Mouse (Mus musculus) neural tube, embryonic 12.5 days (tissue): ENCODE data around the gene Tanc1. TPM values are rescaled to one million over a fixed set of nuclear protein-coding genes. Genes with fewer than 3 reads are reported as not detected.

ENCODE experiments used
- ATAC-seq: fragments of 200-750 bp; cut with Nextera tagmentation; 2 replicates; pipeline ENCODE4 v1.8.0; 2017; ENCODE audit warnings: low read depth, mild to moderate bottlenecking, moderate TSS enrichment, moderate library complexity; ENCODE audit not compliant: low FRiP score
- H3K27ac ChIP-seq: fragments of 300-500 bp; sonication (generic); 2 replicates; pipeline ENCODE4 v1.5.1; 2016
- H3K27me3 ChIP-seq: fragments of 300-500 bp; sonication (generic); replicated peaks from 2 replicates; pipeline ENCODE4 v1.6.1; 2016; ENCODE audit warnings: mild to moderate bottlenecking
- H3K36me3 ChIP-seq: fragments of 300-500 bp; sonication (generic); 2 replicates; pipeline ENCODE4 v1.6.1; 2016; ENCODE audit warnings: mild to moderate bottlenecking
- H3K4me1 ChIP-seq: fragments of 300-500 bp; sonication (generic); 2 replicates; pipeline ENCODE4 v1.6.1; 2016
- H3K4me2 ChIP-seq: fragments of 300-500 bp; sonication (generic); replicated peaks from 2 replicates; pipeline ENCODE4 v1.6.1; 2016; ENCODE audit warnings: mild to moderate bottlenecking
- H3K4me3 ChIP-seq: fragments of 300-500 bp; sonication (generic); 2 replicates; pipeline ENCODE4 v1.5.1; 2016
- H3K9ac ChIP-seq: fragments of 300-500 bp; sonication (generic); 2 replicates; pipeline ENCODE4 v1.6.1; 2016; ENCODE audit warnings: mild to moderate bottlenecking
- H3K9me3 ChIP-seq: fragments of 300-500 bp; sonication (generic); 2 replicates; pipeline ENCODE4 v1.6.1; 2016; ENCODE audit warnings: mild to moderate bottlenecking
- WGBS: fragments of 180-500 bp; shearing (Covaris S2); methylation state at CpG from one replicate; pipeline ENCODE4 v1.1.7; 2016; 5-methylcytosine and 5-hydroxymethylcytosine counted together
- polyA plus RNA-seq: library from polyadenylated mRNA; unstranded; fragments of >200 nt; fragmentation: Nextera tagmentation; extraction: Ambion mirVana; gene quantifications from 2 replicates; pipeline ENCODE4 v1.2.1, GENCODE M21; 2016

Tanc1 gene
- polyA plus RNA-seq, 1 experiment from 2014 or later: 15.9 TPM

GRCm38 (mm10) chr2:59616890-59617289 lies 5.0 kb downstream of the Tanc1 start:
- Histone ChIP-seq H3K36me3 (no peaks in the 10 kb centered on the region), H3K27me3 (no peaks in the 10 kb centered on the region), H3K9me3 (no peaks in the 10 kb centered on the region), H3K4me3 (no peak overlapping the region), H3K27ac (no peak overlapping the region), H3K9ac (no peak overlapping the region), H3K4me1 (peaks cover 14% of the 10 kb centered on the region), H3K4me2 (no peak overlapping the region)
- WGBS: 80% methylated on average over 2 of the region's 2 CpGs
- ATAC-seq: no peak

DNA sequence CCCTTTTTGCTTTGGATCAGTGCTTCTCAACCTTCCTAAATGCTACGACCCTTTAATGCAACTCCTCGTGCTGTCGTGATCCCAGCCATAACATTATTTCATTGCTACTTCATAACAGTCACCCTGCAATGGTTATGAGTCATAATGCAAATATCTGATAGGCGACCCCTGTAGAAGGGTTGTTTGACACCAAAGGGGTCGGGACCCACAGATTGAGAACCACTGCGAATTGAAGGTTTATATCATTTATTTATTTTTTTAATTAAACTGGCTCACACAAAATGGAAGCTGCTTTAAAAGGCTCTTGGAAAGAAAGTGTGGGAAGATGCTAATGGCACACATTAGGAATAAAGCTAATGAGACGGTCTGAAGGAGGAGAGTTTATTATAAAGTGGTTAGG lies 7.2 kb downstream of the Tanc1 start:
- no peaks in the 10 kb centered on the region for H3K36me3 ChIP-seq
- H3K4me3 ChIP-seq: no peak overlapping the region
- H3K9me3 ChIP-seq: no peaks in the 10 kb centered on the region
- 89% methylated on average over 7 of the region's 7 CpGs for WGBS
- no peak overlapping the region for H3K27ac ChIP-seq
- peaks cover 1% of the 10 kb centered on the region; the same call in 1 of the 2 replicates for H3K4me1 ChIP-seq
- no peak for ATAC-seq
- H3K9ac ChIP-seq: no peak overlapping the region
- no peak overlapping the region for H3K4me2 ChIP-seq
- H3K27me3 ChIP-seq: no peaks in the 10 kb centered on the region

DNA sequence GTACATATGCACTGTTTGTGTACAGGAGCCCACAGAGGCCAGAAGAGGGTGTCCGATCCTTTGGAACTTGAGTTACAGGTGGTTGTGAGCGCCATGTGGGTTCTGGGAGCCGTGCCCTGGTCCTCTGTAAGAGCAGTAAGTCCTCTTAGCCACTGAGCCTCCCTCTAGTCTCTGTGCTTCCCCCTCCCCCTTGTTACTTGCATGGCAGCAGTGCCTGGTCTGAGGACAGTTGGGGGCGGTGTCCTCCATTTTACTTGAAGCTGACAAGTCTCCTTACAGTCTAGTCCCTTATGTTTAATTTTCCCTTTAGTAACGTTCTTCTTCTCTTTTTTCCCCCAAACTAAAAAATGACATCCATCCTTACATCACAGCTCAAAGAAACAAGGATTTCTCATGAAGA lies 8.8 kb downstream of the Tanc1 start:
- Histone ChIP-seq H3K9me3 (no peaks in the 10 kb centered on the region), H3K9ac (no peak overlapping the region), H3K4me1 (no peaks in the 10 kb centered on the region), H3K27me3 (no peaks in the 10 kb centered on the region), H3K4me2 (no peak overlapping the region), H3K36me3 (no peaks in the 10 kb centered on the region), H3K27ac (no peak overlapping the region), H3K4me3 (no peak overlapping the region)
- 90% methylated on average over 5 of the region's 5 CpGs for WGBS
- ATAC-seq: no peak

- 63% methylated on average over 6 of the region's 6 CpGs for WGBS
Observed at GRCm38 (mm10) chr2:59622514-59623139, 10.8 kb downstream of the Tanc1 start.

DNA sequence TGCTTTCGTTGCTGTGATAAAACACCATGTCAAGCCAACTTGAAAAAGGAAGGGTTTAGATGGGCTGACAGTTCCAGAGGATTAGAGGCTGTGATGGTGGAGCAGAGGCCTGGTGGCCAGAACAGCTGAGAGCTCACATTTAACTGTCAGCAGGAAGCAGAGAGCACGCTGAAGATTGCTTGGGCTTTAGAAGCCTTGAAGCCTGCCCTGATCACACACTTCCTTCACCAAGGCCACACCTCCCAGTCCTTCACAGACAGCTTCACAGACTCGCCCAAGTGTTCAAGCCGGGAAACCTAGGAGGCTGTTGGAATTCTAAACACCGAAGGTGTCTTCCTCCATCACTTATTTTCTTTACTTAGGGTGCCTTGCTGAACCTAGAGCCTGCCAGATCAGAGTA lies 12.0 kb downstream of the Tanc1 start:
- H3K27me3 ChIP-seq: no peaks in the 10 kb centered on the region
- no peak for ATAC-seq

More at GRCm38 (mm10) chr2:59622514-59623139, 10.8 kb downstream of the Tanc1 start:
- Histone ChIP-seq H3K4me2 (no peak overlapping the region), H3K27ac (no peak overlapping the region), H3K4me1 (0 out of 2 replicates have a peak, but pooled peaks cover 3% of the 10 kb centered on the region), H3K9me3 (no peaks in the 10 kb centered on the region), H3K4me3 (no peak overlapping the region), H3K36me3 (no peaks in the 10 kb centered on the region), H3K9ac (no peak overlapping the region), H3K27me3 (no peaks in the 10 kb centered on the region)
- no peak for ATAC-seq

DNA sequence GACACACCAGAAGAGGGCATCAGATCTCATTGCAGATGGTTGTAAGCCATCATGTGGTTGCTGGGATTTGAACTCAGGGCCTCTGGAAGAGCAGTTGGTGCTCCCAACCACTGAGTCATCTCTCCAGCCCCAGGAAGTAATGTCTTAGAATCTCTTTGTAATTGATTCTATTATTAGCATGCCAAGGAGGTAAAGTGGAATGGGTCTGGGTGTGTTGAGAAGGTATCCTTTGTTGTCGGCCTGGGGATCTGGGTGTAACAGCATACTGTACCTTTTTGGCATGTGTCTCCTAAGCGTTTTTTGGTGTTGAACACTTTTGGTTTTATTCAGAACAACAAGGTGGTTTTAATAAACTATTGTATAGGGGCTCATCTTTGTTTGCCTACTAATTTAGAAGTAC lies 13.6 kb downstream of the Tanc1 start:
- H3K27me3 ChIP-seq: no peaks in the 10 kb centered on the region
- 91% methylated on average over 2 of the region's 2 CpGs for WGBS
- no peak overlapping the region for H3K27ac ChIP-seq
- H3K9ac ChIP-seq: no peak overlapping the region
- no peak overlapping the region for H3K4me3 ChIP-seq
- H3K36me3 ChIP-seq: no peaks in the 10 kb centered on the region
- peaks cover 8% of the 10 kb centered on the region; the same call in 1 of the 2 replicates for H3K4me1 ChIP-seq
- ATAC-seq: no peak
- H3K9me3 ChIP-seq: no peaks in the 10 kb centered on the region
- H3K4me2 ChIP-seq: no peak overlapping the region

More for the DNA sequence above, 12.0 kb downstream of the Tanc1 start:
- Histone ChIP-seq H3K4me3 (no peak overlapping the region), H3K9ac (no peak overlapping the region), H3K36me3 (no peaks in the 10 kb centered on the region), H3K27ac (no peak overlapping the region), H3K4me2 (no peak overlapping the region), H3K4me1 (peaks cover 8% of the 10 kb centered on the region; the same call in 1 of the 2 replicates), H3K9me3 (no peaks in the 10 kb centered on the region)
- 73% methylated on average over 5 of the region's 5 CpGs for WGBS

GRCm38 (mm10) chr2:59625927-59626326 lies 14.1 kb downstream of the Tanc1 start:
- no peak for ATAC-seq
- Histone ChIP-seq H3K9ac (no peak overlapping the region), H3K4me2 (no peak overlapping the region), H3K4me3 (no peak overlapping the region), H3K27ac (no peak overlapping the region), H3K27me3 (no peaks in the 10 kb centered on the region), H3K4me1 (peaks cover 8% of the 10 kb centered on the region; the same call in 1 of the 2 replicates), H3K9me3 (no peaks in the 10 kb centered on the region), H3K36me3 (no peaks in the 10 kb centered on the region)
- WGBS: 78% methylated on average over 8 of the region's 8 CpGs

- ATAC-seq: no peak
- H3K9ac ChIP-seq: no peak overlapping the region
- 79% methylated on average over 3 of the region's 3 CpGs for WGBS
Observed at GRCm38 (mm10) chr2:59626422-59626821, 14.6 kb downstream of the Tanc1 start.

DNA sequence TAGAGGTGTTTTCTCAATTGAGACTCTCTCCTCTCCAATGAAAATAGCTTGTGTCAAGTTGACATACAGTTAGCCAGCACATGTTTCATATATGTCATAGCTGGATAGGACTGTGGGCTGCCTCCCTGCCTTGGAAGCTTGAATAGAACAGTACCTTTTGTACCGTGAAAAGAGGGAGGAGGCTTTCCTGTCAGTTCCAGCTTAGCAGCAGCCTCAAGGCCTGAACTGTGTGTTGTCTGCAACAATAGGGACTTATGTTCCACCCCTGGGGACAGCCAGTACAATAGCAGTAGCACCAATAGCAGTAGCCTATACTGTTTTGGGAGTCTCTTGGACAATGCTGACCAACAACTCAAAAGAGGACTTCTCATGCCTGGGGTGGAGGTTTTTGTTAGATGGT lies 15.7 kb downstream of the Tanc1 start:
- Histone ChIP-seq H3K4me2 (no peak overlapping the region), H3K27ac (no peak overlapping the region), H3K9ac (no peak overlapping the region), H3K4me1 (peaks cover 8% of the 10 kb centered on the region; the same call in 1 of the 2 replicates), H3K9me3 (no peaks in the 10 kb centered on the region), H3K27me3 (no peaks in the 10 kb centered on the region), H3K36me3 (no peaks in the 10 kb centered on the region), H3K4me3 (no peak overlapping the region)
- 28% methylated on average over 1 of the region's 1 CpGs for WGBS
- no peak for ATAC-seq

More at GRCm38 (mm10) chr2:59626422-59626821, 14.6 kb downstream of the Tanc1 start:
- Histone ChIP-seq H3K4me3 (no peak overlapping the region), H3K27me3 (no peaks in the 10 kb centered on the region), H3K27ac (no peak overlapping the region), H3K4me1 (peaks cover 8% of the 10 kb centered on the region; the same call in 1 of the 2 replicates), H3K4me2 (no peak overlapping the region), H3K9me3 (no peaks in the 10 kb centered on the region), H3K36me3 (no peaks in the 10 kb centered on the region)

DNA sequence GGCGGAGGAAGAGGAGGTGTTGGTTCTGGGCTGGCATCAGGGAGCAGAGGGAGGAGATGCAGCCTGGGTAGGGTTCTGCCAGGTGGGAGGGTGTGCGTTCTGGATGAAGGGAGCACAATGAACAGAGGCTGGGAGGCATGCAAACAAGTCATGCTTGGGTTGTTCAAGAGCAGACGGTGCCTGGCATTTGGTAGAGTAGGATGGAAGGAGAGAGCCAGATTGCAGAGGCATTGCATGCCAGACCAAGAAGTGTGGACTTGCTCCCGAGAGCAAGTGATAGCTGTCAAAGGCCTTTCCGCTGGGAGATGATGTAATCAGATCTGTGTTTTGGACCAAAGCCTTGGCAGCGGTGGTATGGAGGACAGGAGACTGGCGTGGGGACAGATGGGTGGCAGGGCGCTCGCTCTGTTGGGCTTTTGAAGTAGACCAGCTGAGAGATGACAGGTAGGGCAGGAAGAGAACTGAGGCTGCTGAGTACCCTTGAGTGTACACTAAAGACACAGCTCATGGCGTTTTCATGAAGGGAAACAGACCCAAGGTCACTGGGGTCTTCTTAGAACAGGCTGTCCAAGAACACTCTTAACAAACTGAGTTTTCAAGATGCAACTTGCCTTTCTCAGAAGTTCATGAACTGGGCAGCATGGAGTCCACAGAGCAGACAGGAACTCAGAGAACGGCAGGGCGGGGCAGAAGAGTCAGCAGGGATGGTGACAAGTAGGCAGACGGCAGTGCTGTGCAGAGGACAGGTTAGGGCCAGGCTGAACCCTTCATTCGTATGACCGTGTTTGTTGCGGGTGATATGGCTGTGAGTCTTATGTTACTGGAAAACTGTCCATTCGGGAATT lies 16.4 kb downstream of the Tanc1 start:
- no peak overlapping the region for H3K4me3 ChIP-seq
- H3K27ac ChIP-seq: no peak overlapping the region
- no peaks in the 10 kb centered on the region for H3K9me3 ChIP-seq
- H3K4me1 ChIP-seq: peaks cover 8% of the 10 kb centered on the region; the same call in 1 of the 2 replicates
- 85% methylated on average over 17 of the region's 17 CpGs for WGBS
- H3K9ac ChIP-seq: no peak overlapping the region
- ATAC-seq: no peak
- no peaks in the 10 kb centered on the region for H3K36me3 ChIP-seq
- H3K4me2 ChIP-seq: no peak overlapping the region
- no peaks in the 10 kb centered on the region for H3K27me3 ChIP-seq

DNA sequence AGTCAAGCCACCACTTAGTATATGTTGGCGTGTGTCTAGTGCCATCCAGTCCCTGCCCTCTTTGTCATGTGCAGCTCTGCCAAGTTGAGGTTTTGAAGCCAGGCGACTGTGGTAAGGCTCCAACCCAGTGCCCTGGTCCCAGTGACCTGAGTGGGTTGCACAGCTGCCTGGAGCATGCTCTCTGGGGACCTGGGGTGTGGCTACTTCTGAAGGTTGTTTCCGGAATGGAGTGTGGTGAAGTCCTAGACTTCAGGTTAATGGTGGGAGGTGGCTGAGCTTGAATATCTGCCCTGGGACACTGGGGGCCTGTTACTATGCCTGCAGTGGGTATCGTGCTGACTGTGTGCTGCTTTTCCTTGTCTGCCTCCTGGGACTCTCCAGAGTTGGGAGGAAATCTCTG lies 18.0 kb downstream of the Tanc1 start:
- H3K27me3 ChIP-seq: no peaks in the 10 kb centered on the region
- H3K27ac ChIP-seq: no peak overlapping the region
- no peaks in the 10 kb centered on the region for H3K36me3 ChIP-seq
- H3K4me1 ChIP-seq: peaks cover 8% of the 10 kb centered on the region; the same call in 1 of the 2 replicates
- H3K4me3 ChIP-seq: no peak overlapping the region
- no peak for ATAC-seq
- no peak overlapping the region for H3K4me2 ChIP-seq
- H3K9me3 ChIP-seq: 0 out of 2 replicates have a peak, but pooled peaks cover 1% of the 10 kb centered on the region
- H3K9ac ChIP-seq: no peak overlapping the region
- WGBS: 85% methylated on average over 4 of the region's 4 CpGs

GRCm38 (mm10) chr2:59631406-59631805 lies 19.6 kb downstream of the Tanc1 start:
- Histone ChIP-seq H3K9ac (no peak overlapping the region), H3K27ac (no peak overlapping the region), H3K27me3 (no peaks in the 10 kb centered on the region), H3K4me1 (peaks cover 8% of the 10 kb centered on the region; the same call in 1 of the 2 replicates), H3K4me3 (no peak overlapping the region), H3K9me3 (0 out of 2 replicates have a peak, but pooled peaks cover 6% of the 10 kb centered on the region), H3K36me3 (no peaks in the 10 kb centered on the region), H3K4me2 (no peak overlapping the region)
- no peak for ATAC-seq
- WGBS: 84% methylated on average over 5 of the region's 5 CpGs
